Mouse (Mus musculus) spleen, embryonic (tissue): ENCODE data around the gene Prrt1.

Experiments used
- CTCF ChIA-PET: fragments of 350-600 bp; sonication (Branson Sonifier 250); formaldehyde crosslinking; loops from one replicate; lab custom pipeline; 2022; lab: Charles Lee

The Prrt1 gene

GRCm38 (mm10) chr17:34629221-34629751, at the start of gene Prrt1:
Gene Prrt1 (plus strand): TSS chr17:34629533.
- CTCF ChIA-PET, result no interaction called here

- CTCF ChIA-PET, result no interaction called here
These were observed 46.8 kb upstream of the Prrt1 start for GRCm38 (mm10) chr17:34582528-34582927.

- CTCF ChIA-PET, result no interaction called here
These were observed 45.9 kb upstream of the Prrt1 start for GRCm38 (mm10) chr17:34583397-34583796.

GRCm38 (mm10) chr17:34583819-34584218, 45.5 kb upstream of the Prrt1 start:
- CTCF ChIA-PET, result no interaction called here

GRCm38 (mm10) chr17:34585121-34585520, 44.2 kb upstream of the Prrt1 start:
- CTCF ChIA-PET, result interaction anchor here (0.6 kb wide), 1 partner anchor 645 kb away, joined by 3 read pairs; no protein-coding TSS in a partner anchor

GRCm38 (mm10) chr17:34585877-34586771, 43.2 kb upstream of the Prrt1 start:
- CTCF ChIA-PET, result no interaction called here

GRCm38 (mm10) chr17:34586796-34587422, 42.4 kb upstream of the Prrt1 start:
- CTCF ChIA-PET, result no interaction called here

GRCm38 (mm10) chr17:34587423-34587811, 41.9 kb upstream of the Prrt1 start:
- CTCF ChIA-PET, result no interaction called here

GRCm38 (mm10) chr17:34587814-34588213, 41.5 kb upstream of the Prrt1 start:
- CTCF ChIA-PET, result interaction anchor here (0.9 kb wide), 1 partner anchor 15 kb away, joined by 4 read pairs; the partner anchor contains the start of genes Agpat1 and Rnf5

GRCm38 (mm10) chr17:34588767-34589166, 40.6 kb upstream of the Prrt1 start:
- CTCF ChIA-PET, result interaction anchor here (0.9 kb wide), 1 partner anchor 14 kb away, joined by 4 read pairs; the partner anchor contains the start of genes Agpat1 and Rnf5

- CTCF ChIA-PET, result interaction anchor here (0.8 kb wide), 1 partner anchor 30 kb away, joined by 3 read pairs; no protein-coding TSS in a partner anchor
These were observed 40.1 kb upstream of the Prrt1 start for GRCm38 (mm10) chr17:34589206-34589605.

GRCm38 (mm10) chr17:34589681-34590101, 39.6 kb upstream of the Prrt1 start, which contains the start of gene Gpsm3:
Gene Gpsm3 (plus strand): TSS chr17:34589806.
- CTCF ChIA-PET, result interaction anchor here (0.8 kb wide), 1 partner anchor 29 kb away, joined by 3 read pairs; no protein-coding TSS in a partner anchor

GRCm38 (mm10) chr17:34590154-34590987, 39.0 kb upstream of the Prrt1 start:
- CTCF ChIA-PET, result interaction anchor here (0.6 to 0.8 kb wide), 2 partner anchors 29 to 348 kb away, joined by 3 read pairs; no protein-coding TSS in a partner anchor

GRCm38 (mm10) chr17:34591029-34591993, 38.0 kb upstream of the Prrt1 start, which contains the start of gene Pbx2:
Gene Pbx2 (plus strand): TSS chr17:34591266.
- CTCF ChIA-PET, result interaction anchor here (0.6 to 0.7 kb wide), 2 partner anchors 349 to 422 kb away, joined by 3 read pairs; no protein-coding TSS in a partner anchor

- CTCF ChIA-PET, result interaction anchor here (0.6 to 0.7 kb wide), 2 partner anchors 376 to 422 kb away, joined by 3 to 6 read pairs; no protein-coding TSS in a partner anchor
These were observed 37.3 kb upstream of the Prrt1 start for GRCm38 (mm10) chr17:34591994-34592375.

- CTCF ChIA-PET, result interaction anchor here (0.6 to 1.0 kb wide), 2 partner anchors 10 to 375 kb away, joined by 3 to 6 read pairs; no protein-coding TSS in a partner anchor
These were observed 36.5 kb upstream of the Prrt1 start for GRCm38 (mm10) chr17:34592581-34593549.

- CTCF ChIA-PET, result interaction anchor here (1.0 kb wide), 1 partner anchor 9 kb away, joined by 3 read pairs; no protein-coding TSS in a partner anchor
These were observed 35.4 kb upstream of the Prrt1 start for GRCm38 (mm10) chr17:34593752-34594525.
